Mouse (Mus musculus): ENCODE measurements at regions not wholly inside any gene's neighbourhood (a gene's known extent, or its start where the extent isn't known, plus 50 kb on each side); places are given as distances from the start of the nearest gene placed in this dataset.

GRCm38 (mm10) chr12:79949101-79949824 is 163.6 kb downstream of the Zfp36l1 start:
- no peak for DNase-seq (ENCODE audit: extremely low spot score in 1 of 2, low spot score in 1 of 2)

GRCm38 (mm10) chr12:79947574-79947973 is 165.2 kb downstream of the Zfp36l1 start:
- DNase-seq (ENCODE audit: extremely low spot score in 1 of 2, low spot score in 1 of 2), result no peak

GRCm38 (mm10) chr12:79946777-79947176 is 166.0 kb downstream of the Zfp36l1 start:
- no peak for DNase-seq (ENCODE audit: extremely low spot score in 1 of 2, low spot score in 1 of 2)

GRCm38 (mm10) chr12:79945899-79946298 is 166.9 kb downstream of the Zfp36l1 start:
- no peak for DNase-seq (ENCODE audit: extremely low spot score in 1 of 2, low spot score in 1 of 2)

- no peak for DNase-seq (ENCODE audit: extremely low spot score in 1 of 2, low spot score in 1 of 2)
Observed at GRCm38 (mm10) chr12:79944714-79945493, 167.9 kb downstream of the Zfp36l1 start.

GRCm38 (mm10) chr12:79944090-79944489 is 168.7 kb downstream of the Zfp36l1 start:
- no peak for DNase-seq (ENCODE audit: extremely low spot score in 1 of 2, low spot score in 1 of 2)

- no peak for DNase-seq (ENCODE audit: extremely low spot score in 1 of 2, low spot score in 1 of 2)
Observed at GRCm38 (mm10) chr12:79942563-79943131, 170.2 kb downstream of the Zfp36l1 start.

- no peak for DNase-seq (ENCODE audit: extremely low spot score in 1 of 2, low spot score in 1 of 2)
Observed at GRCm38 (mm10) chr12:79941828-79942227, 171.0 kb downstream of the Zfp36l1 start.

- DNase-seq (ENCODE audit: extremely low spot score in 1 of 2, low spot score in 1 of 2), result no peak
Observed at GRCm38 (mm10) chr12:79939436-79939835, 173.4 kb downstream of the Zfp36l1 start.

- no peak for DNase-seq (ENCODE audit: extremely low spot score in 1 of 2, low spot score in 1 of 2)
Observed at GRCm38 (mm10) chr12:79937876-79938275, 174.9 kb downstream of the Zfp36l1 start.

- no peak for DNase-seq (ENCODE audit: extremely low spot score in 1 of 2, low spot score in 1 of 2)
Observed at GRCm38 (mm10) chr12:79936698-79937097, 176.1 kb downstream of the Zfp36l1 start.

GRCm38 (mm10) chr12:79934091-79934490 is 178.7 kb downstream of the Zfp36l1 start:
- no peak for DNase-seq (ENCODE audit: extremely low spot score in 1 of 2, low spot score in 1 of 2)

GRCm38 (mm10) chr12:79932905-79933304 is 179.9 kb downstream of the Zfp36l1 start:
- DNase-seq (ENCODE audit: extremely low spot score in 1 of 2, low spot score in 1 of 2), result no peak

GRCm38 (mm10) chr12:79931455-79931854 is 181.4 kb downstream of the Zfp36l1 start:
- no peak for DNase-seq (ENCODE audit: extremely low spot score in 1 of 2, low spot score in 1 of 2)

GRCm38 (mm10) chr12:79929846-79930245 is 183.0 kb downstream of the Zfp36l1 start:
- no peak for DNase-seq (ENCODE audit: extremely low spot score in 1 of 2, low spot score in 1 of 2)

GRCm38 (mm10) chr12:79928739-79929380 is 184.0 kb downstream of the Zfp36l1 start:
- DNase-seq (ENCODE audit: extremely low spot score in 1 of 2, low spot score in 1 of 2), result no peak

GRCm38 (mm10) chr12:79928298-79928697 is 184.5 kb downstream of the Zfp36l1 start:
- DNase-seq (ENCODE audit: extremely low spot score in 1 of 2, low spot score in 1 of 2), result no peak

- DNase-seq (ENCODE audit: extremely low spot score in 1 of 2, low spot score in 1 of 2), result peak in 1 of 2 experiments; percentile 46
Observed at GRCm38 (mm10) chr12:79925704-79926588, 186.9 kb downstream of the Zfp36l1 start.

- peak; percentile 53 to 71 for DNase-seq (ENCODE audit: extremely low spot score in 1 of 2, low spot score in 1 of 2)
Observed at GRCm38 (mm10) chr12:79924921-79925703, 187.7 kb downstream of the Zfp36l1 start.

All from frontal cortex, adult 2 months (tissue).